Mouse (Mus musculus): Measurements from ENCODE around the gene Fbxl21. TPM values are rescaled to one million over a fixed set of nuclear protein-coding genes. Genes with fewer than 3 reads are reported as not detected.

Fbxl21 gene
- total RNA-seq, 1 experiment from 2014 or later, result 1.7 TPM

- ATAC-seq (replicated peaks in 1 of 2; ENCODE audit: insufficient read depth in 1 of 2, low FRiP score in 2 of 2, low TSS enrichment in 1 of 2, low read depth in 1 of 2, poor library complexity in 2 of 2, severe bottlenecking in 2 of 2), result no peak
Measured at GRCm38 (mm10) chr13:56527846-56528245, 5.6 kb downstream of the Fbxl21 start.

GRCm38 (mm10) chr13:56528281-56528680 is 6.0 kb downstream of the Fbxl21 start:
- ATAC-seq (replicated peaks in 1 of 2; ENCODE audit: insufficient read depth in 1 of 2, low FRiP score in 2 of 2, low TSS enrichment in 1 of 2, low read depth in 1 of 2, poor library complexity in 2 of 2, severe bottlenecking in 2 of 2), result no peak

- ATAC-seq (replicated peaks in 1 of 2; ENCODE audit: insufficient read depth in 1 of 2, low FRiP score in 2 of 2, low TSS enrichment in 1 of 2, low read depth in 1 of 2, poor library complexity in 2 of 2, severe bottlenecking in 2 of 2), result peak; percentile 53 to 75
Measured at GRCm38 (mm10) chr13:56529031-56529430, 6.8 kb downstream of the Fbxl21 start.

GRCm38 (mm10) chr13:56529685-56530084 is 7.4 kb downstream of the Fbxl21 start:
- peak; percentile 46 to 56; a peak in 2 of 4 replicates for ATAC-seq (replicated peaks in 1 of 2; ENCODE audit: insufficient read depth in 1 of 2, low FRiP score in 2 of 2, low TSS enrichment in 1 of 2, low read depth in 1 of 2, poor library complexity in 2 of 2, severe bottlenecking in 2 of 2)

- no peak for ATAC-seq (replicated peaks in 1 of 2; ENCODE audit: insufficient read depth in 1 of 2, low FRiP score in 2 of 2, low TSS enrichment in 1 of 2, low read depth in 1 of 2, poor library complexity in 2 of 2, severe bottlenecking in 2 of 2)
Measured at GRCm38 (mm10) chr13:56534931-56535330, 12.7 kb downstream of the Fbxl21 start.

- ATAC-seq (replicated peaks in 1 of 2; ENCODE audit: insufficient read depth in 1 of 2, low FRiP score in 2 of 2, low TSS enrichment in 1 of 2, low read depth in 1 of 2, poor library complexity in 2 of 2, severe bottlenecking in 2 of 2), result no peak
Measured at GRCm38 (mm10) chr13:56535570-56535969, 13.3 kb downstream of the Fbxl21 start.

GRCm38 (mm10) chr13:56537026-56537425 is 14.8 kb downstream of the Fbxl21 start:
- no peak for ATAC-seq (replicated peaks in 1 of 2; ENCODE audit: insufficient read depth in 1 of 2, low FRiP score in 2 of 2, low TSS enrichment in 1 of 2, low read depth in 1 of 2, poor library complexity in 2 of 2, severe bottlenecking in 2 of 2)

GRCm38 (mm10) chr13:56539846-56540245 is 17.6 kb downstream of the Fbxl21 start:
- no peak for ATAC-seq (replicated peaks in 1 of 2; ENCODE audit: insufficient read depth in 1 of 2, low FRiP score in 2 of 2, low TSS enrichment in 1 of 2, low read depth in 1 of 2, poor library complexity in 2 of 2, severe bottlenecking in 2 of 2)

GRCm38 (mm10) chr13:56543805-56544204 is 21.5 kb downstream of the Fbxl21 start:
- ATAC-seq (replicated peaks in 1 of 2; ENCODE audit: insufficient read depth in 1 of 2, low FRiP score in 2 of 2, low TSS enrichment in 1 of 2, low read depth in 1 of 2, poor library complexity in 2 of 2, severe bottlenecking in 2 of 2), result no peak

GRCm38 (mm10) chr13:56544956-56545355 is 22.7 kb downstream of the Fbxl21 start:
- no peak for ATAC-seq (replicated peaks in 1 of 2; ENCODE audit: insufficient read depth in 1 of 2, low FRiP score in 2 of 2, low TSS enrichment in 1 of 2, low read depth in 1 of 2, poor library complexity in 2 of 2, severe bottlenecking in 2 of 2)

GRCm38 (mm10) chr13:56548401-56548800 is 26.1 kb downstream of the Fbxl21 start, which contains the start of gene Lect2:
Gene Lect2, minus strand, starts transcription at chr13:56548502.
- ATAC-seq (replicated peaks in 1 of 2; ENCODE audit: insufficient read depth in 1 of 2, low FRiP score in 2 of 2, low TSS enrichment in 1 of 2, low read depth in 1 of 2, poor library complexity in 2 of 2, severe bottlenecking in 2 of 2), result no peak

- peak in 1 of 2 experiments; percentile 39; a peak in 1 of 4 replicates for ATAC-seq (replicated peaks in 1 of 2; ENCODE audit: insufficient read depth in 1 of 2, low FRiP score in 2 of 2, low TSS enrichment in 1 of 2, low read depth in 1 of 2, poor library complexity in 2 of 2, severe bottlenecking in 2 of 2)
Measured at GRCm38 (mm10) chr13:56549364-56549763, 27.1 kb downstream of the Fbxl21 start.

GRCm38 (mm10) chr13:56550574-56550973 is 28.3 kb downstream of the Fbxl21 start:
- ATAC-seq (replicated peaks in 1 of 2; ENCODE audit: insufficient read depth in 1 of 2, low FRiP score in 2 of 2, low TSS enrichment in 1 of 2, low read depth in 1 of 2, poor library complexity in 2 of 2, severe bottlenecking in 2 of 2), result no peak

GRCm38 (mm10) chr13:56551661-56552060 is 29.4 kb downstream of the Fbxl21 start:
- no peak for ATAC-seq (replicated peaks in 1 of 2; ENCODE audit: insufficient read depth in 1 of 2, low FRiP score in 2 of 2, low TSS enrichment in 1 of 2, low read depth in 1 of 2, poor library complexity in 2 of 2, severe bottlenecking in 2 of 2)

- ATAC-seq (replicated peaks in 1 of 2; ENCODE audit: insufficient read depth in 1 of 2, low FRiP score in 2 of 2, low TSS enrichment in 1 of 2, low read depth in 1 of 2, poor library complexity in 2 of 2, severe bottlenecking in 2 of 2), result no peak
Measured at GRCm38 (mm10) chr13:56553923-56554322, 31.7 kb downstream of the Fbxl21 start.

GRCm38 (mm10) chr13:56554409-56554808 is 32.1 kb downstream of the Fbxl21 start:
- ATAC-seq (replicated peaks in 1 of 2; ENCODE audit: insufficient read depth in 1 of 2, low FRiP score in 2 of 2, low TSS enrichment in 1 of 2, low read depth in 1 of 2, poor library complexity in 2 of 2, severe bottlenecking in 2 of 2), result 0 out of 4 replicates have a peak, but pooled peaks of 1 of the 2 experiments have one; percentile 36

- ATAC-seq (replicated peaks in 1 of 2; ENCODE audit: insufficient read depth in 1 of 2, low FRiP score in 2 of 2, low TSS enrichment in 1 of 2, low read depth in 1 of 2, poor library complexity in 2 of 2, severe bottlenecking in 2 of 2), result no peak; a peak in 1 of 4 replicates
Measured at GRCm38 (mm10) chr13:56555957-56556356, 33.7 kb downstream of the Fbxl21 start.

GRCm38 (mm10) chr13:56556701-56557100 is 34.4 kb downstream of the Fbxl21 start:
- ATAC-seq (replicated peaks in 1 of 2; ENCODE audit: insufficient read depth in 1 of 2, low FRiP score in 2 of 2, low TSS enrichment in 1 of 2, low read depth in 1 of 2, poor library complexity in 2 of 2, severe bottlenecking in 2 of 2), result no peak

GRCm38 (mm10) chr13:56558811-56559210 is 36.5 kb downstream of the Fbxl21 start:
- no peak for ATAC-seq (replicated peaks in 1 of 2; ENCODE audit: insufficient read depth in 1 of 2, low FRiP score in 2 of 2, low TSS enrichment in 1 of 2, low read depth in 1 of 2, poor library complexity in 2 of 2, severe bottlenecking in 2 of 2)

All from hematopoietic stem cell, adult 5-6 weeks (primary cell).